Mouse (Mus musculus): Measurements from ENCODE around the gene Fam222a.

Fam222a gene

DNA sequence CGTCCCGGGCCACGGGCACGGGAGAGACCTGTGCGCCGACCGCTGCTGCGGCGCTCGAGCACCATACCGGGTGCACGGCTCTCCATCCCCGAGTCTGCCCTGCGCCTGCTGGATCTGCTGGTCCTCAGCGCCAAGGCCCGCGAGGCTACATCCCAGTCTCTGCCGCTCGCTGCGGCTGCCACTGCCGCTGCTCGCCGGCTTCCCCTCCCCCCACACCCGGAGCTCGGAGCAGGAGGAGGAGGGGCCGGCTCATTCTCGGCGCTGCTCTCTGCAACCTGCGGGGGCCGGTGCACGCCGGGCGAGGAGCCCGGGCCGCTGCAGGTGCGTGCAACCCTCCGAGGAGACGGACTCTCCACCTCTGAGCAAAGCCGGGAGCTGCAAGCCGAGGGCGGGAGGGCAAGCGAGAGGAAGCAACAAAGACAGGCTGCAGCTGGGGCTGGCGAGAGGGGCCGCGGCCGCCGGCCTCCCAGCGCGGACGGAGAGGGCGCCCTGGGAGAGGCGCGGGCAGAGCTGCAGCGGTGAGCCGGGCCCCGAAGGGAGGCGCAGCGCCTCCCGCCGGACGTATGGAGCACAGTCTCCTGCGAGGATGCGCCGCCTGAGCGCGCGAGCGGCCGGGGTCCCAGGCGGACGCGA, at the start of gene Fam222a:
TSS of gene Fam222a (plus strand) at position 452 of the 633 bp plus-strand sequence.
- in situ Hi-C loops (cut with MboI): no loop called here

GRCm38 (mm10) chr5:114528355-114528754, 39.5 kb upstream of the Fam222a start:
- in situ Hi-C loops (cut with MboI): no loop called here

- in situ Hi-C loops (cut with MboI): no loop called here
These were observed 37.5 kb upstream of the Fam222a start for GRCm38 (mm10) chr5:114530337-114530736.

DNA sequence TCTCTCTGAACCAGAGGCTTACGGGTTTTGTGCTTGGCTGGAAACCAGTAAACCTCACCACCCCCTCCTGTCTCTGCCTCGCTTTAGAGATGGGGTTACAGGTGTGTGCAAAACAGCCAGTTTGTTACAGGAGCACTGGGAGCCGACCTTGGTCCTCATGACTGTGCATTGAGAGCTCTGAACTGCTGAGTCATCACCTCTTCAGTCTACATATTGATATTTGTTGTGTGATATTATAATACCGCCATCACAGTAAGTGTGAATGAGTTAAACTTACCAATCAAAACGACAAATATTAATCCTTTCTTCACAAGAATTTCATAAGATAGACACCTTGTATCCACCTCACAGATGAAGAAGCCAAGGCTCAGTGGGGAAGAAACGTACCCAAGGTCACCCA, 35.8 kb upstream of the Fam222a start:
- in situ Hi-C loops (cut with MboI): no loop called here

DNA sequence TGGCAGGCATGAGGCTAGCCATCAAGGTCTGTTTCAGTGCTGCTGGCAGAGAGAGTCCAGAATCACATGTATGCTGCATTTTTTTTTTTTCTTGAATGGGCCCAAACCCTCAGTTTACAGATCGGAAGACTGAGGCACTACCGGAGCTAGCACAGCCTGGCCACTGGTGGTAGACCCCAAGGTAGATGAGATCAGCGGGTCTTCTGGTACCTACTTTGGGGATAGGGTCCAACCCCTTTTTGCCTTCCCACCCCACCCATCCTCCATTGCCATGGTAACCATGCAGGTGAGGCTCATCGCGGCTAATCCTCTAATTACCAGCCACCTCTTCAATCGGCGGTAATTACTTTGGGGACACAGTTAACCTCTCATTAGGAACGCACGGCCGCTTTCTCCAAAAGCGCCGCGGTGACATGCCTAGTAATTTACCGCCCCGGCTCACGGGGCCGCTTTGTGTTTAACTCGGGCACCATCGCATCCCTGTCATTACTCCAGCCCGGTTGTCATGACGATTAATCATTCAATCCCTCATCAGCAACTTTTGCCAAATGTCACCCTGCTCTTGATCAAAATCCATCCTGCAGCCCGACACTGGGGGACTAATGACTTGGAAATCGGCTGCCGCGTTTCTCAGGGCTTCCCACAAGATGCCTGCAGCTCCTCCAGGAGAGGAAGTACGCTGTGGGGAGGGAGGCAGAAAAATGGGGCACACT, 30.4 kb upstream of the Fam222a start:
- in situ Hi-C loops (cut with MboI): no loop called here

DNA sequence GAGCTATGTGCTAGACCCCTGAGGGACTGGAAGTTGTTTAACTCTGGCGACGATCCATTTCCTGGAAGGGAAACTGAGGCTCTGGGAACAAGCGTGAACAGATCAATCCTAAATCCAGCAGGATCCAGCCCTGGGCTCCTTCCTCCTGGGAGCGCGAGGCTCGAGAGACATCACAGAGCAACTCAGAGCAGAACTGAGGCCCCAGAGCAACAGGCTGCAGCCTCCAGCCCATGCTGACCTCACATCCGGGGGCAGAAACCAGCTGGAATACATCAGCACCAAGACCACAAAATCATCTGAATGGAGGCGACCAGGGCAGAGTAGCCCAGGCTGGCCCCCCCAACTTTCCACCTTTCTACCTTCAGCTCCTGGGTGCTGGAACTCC, 29.8 kb upstream of the Fam222a start:
- in situ Hi-C loops (cut with MboI): no loop called here

DNA sequence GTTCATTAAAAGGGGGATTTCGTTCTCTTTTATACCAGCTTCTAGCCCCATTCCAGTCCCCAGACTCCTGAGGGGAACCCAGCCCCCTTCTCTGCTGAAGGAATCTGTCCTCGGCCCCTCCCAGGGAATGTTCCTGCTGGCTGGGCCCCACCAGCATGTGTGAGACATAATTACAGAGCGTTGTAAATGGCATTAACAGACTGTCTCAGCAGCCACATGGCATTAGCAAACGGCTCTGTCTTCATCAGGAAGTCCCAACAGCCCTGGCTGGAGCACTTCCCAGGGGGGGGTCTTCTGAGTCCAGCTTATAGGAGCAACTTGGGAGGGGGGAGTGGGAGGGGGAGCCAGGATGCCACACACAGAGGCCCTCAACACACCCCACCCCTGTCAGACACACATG, 29.1 kb upstream of the Fam222a start:
- in situ Hi-C loops (cut with MboI): no loop called here

- in situ Hi-C loops (cut with MboI): no loop called here
These were observed 28.1 kb upstream of the Fam222a start for GRCm38 (mm10) chr5:114539766-114540165.

- in situ Hi-C loops (cut with MboI): no loop called here
These were observed 26.0 kb upstream of the Fam222a start for GRCm38 (mm10) chr5:114541656-114542445.

- in situ Hi-C loops (cut with MboI): no loop called here
These were observed 24.2 kb upstream of the Fam222a start for GRCm38 (mm10) chr5:114543656-114544055.

- in situ Hi-C loops (cut with MboI): no loop called here
These were observed 23.6 kb upstream of the Fam222a start for GRCm38 (mm10) chr5:114544205-114544604.

GRCm38 (mm10) chr5:114545076-114545475, 22.7 kb upstream of the Fam222a start:
- in situ Hi-C loops (cut with MboI): no loop called here

DNA sequence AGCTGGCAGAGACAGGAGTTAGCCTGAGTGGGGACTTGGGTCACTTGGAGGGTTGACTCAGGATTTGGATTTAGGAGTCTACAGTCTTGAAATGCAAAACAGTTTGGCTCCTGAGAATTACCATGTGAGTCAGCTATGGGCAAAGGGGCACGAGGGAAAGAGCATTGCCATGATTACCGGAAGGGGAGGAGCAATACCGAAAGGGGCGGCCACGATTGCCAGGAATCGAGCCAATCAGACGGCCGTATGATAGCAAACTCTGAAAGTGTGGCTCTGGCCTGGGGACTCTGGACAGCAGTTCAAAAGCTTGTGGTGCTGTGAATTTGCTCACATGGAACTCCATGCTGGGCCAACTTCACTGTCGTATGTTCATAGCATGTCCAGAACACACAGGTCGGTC, 18.8 kb upstream of the Fam222a start:
- in situ Hi-C loops (cut with MboI): no loop called here

DNA sequence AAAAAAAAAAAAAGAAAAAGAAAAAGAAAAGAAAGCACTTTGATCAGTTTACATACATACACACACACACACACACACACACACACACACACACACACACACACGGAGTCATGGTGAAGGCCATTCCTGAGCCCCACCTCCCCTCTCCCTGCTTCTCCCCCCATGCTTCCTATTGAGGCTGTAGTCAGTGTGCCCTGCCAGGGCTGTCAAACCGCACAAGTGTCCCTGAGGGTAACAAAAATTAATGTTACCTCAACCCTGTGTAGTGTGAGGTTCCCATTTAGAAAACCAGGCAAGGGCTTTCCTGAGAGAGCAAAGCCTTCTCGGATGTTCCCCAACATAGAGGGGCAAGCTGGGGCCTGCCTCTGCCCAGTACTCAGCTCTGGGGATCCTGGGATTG, 18.0 kb upstream of the Fam222a start:
- in situ Hi-C loops (cut with MboI): no loop called here

DNA sequence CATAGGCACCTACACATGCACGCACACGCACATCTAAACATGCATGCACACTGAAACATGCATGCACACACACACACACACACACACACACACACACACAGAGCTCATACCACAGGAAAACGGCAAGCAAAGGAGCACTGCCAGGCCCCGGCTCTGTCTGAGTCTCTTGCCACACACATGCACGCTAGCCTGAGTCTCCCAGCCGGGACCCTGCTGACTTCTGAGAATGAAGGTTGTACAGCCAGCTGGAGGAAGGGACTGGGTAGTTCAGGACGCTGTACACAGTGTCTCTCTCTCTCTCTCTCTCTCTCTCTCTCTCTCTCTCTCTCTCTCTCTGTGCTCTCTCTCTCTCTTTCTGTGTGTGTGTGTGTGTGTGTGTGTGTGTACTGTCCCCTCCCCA, 17.4 kb upstream of the Fam222a start:
- in situ Hi-C loops (cut with MboI): no loop called here

GRCm38 (mm10) chr5:114550886-114551492, 16.8 kb upstream of the Fam222a start:
- in situ Hi-C loops (cut with MboI): no loop called here

DNA sequence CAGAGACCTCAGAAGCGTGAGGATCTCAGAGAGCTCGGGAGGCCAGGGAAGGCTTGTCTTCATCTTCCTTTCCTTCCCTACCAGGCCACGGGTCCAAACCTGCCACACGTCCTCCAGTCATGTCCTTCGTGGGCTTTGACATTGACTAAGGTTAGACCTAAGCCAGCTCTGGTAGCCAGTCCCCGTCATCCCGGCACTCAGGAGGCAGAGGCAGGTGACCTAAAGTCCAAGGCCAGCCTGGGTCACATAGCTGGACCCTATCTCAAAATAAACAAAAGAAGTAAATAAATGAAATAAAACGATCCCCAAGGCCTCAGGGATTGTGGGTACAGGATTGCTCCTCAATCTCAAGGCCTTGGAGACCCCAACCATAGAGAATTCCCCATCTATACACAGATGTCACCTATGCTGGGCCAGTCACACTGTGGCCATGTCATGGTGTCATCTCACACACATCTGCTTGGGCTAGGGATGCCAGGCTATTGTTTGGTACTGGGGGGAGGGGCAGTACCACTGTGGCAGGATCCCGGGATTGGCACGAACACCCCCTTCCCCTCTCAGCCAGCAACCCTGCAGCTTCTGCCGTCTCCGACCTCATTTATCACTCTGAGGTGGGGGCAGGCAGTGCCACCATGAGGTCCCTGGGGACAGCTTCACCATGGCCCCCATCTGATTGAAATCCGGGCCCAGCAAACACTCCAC, 15.2 kb upstream of the Fam222a start:
- in situ Hi-C loops (cut with MboI): no loop called here

- in situ Hi-C loops (cut with MboI): no loop called here
These were observed 14.1 kb upstream of the Fam222a start for GRCm38 (mm10) chr5:114553706-114554105.

GRCm38 (mm10) chr5:114555424-114555823, 12.4 kb upstream of the Fam222a start:
- in situ Hi-C loops (cut with MboI): no loop called here

DNA sequence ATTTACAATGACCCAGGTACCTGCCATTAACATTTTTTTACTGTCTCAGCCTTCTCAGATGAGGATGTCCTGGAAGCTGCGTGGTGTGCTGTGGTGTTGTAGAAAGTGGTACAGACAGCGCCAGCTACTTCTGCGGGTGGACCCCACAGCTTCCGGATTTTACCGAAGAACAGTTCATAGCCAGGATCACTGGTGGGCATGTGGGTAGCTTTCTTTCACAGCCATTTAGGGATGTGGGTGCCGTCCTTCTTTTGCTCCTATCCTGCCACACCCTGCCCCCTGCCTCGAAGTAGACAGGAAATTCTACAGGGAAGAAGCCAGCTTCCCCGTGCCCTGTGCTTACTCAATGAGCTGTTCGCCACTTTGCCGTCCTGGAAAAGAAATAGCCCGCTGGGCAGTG, 11.7 kb upstream of the Fam222a start:
- in situ Hi-C loops (cut with MboI): no loop called here

DNA sequence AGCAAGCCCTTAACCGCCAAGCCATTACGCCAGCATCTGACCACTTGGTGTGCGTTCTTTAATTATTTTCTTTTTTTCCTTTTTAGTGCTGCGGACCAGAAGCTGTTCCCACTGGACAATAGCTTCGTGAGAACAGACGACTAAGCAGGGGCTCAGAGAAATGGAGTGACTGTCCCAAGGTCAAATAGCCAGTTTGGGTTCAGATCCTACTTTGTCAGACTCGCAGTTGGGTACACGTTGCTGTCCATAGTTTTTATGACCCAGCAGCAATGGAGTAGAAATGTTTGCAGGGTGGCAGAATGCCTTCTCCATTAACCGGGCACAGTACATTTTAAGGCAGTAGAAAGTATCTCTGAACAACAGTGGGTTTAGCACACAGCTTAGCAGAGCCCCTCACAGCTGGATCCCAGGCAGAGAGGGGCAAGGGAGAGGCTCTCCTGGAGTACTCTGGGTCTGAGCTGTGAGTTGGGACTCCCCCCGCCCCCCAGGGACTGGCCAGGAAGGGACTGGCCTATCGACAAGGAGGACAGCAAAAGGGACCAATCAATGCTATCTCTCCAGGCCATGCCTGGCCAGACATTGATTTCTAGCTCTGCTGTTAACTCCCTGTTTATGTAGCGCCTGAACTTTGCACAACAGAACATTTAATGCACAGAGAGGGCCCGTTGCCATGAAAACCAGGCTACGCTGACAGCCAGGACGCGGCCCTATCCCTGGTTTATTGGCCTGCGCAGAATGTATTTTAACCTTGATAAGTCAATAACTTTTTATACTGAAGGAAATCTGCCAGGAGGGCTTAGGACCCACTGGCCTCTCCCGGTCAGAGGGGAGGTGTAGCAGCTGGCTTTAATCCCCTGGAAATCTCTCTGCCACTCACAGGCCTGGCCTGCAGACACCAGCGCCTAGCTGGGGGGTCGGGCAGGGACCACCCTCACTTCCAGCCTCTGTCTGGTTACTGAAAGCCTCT, 9.8 kb upstream of the Fam222a start:
- in situ Hi-C loops (cut with MboI): no loop called here
